Mouse (Mus musculus): ENCODE measurements at regions not wholly inside any gene's neighbourhood (a gene's known extent, or its start where the extent isn't known, plus 50 kb on each side); places are given as distances from the start of the nearest gene placed in this dataset.

DNA sequence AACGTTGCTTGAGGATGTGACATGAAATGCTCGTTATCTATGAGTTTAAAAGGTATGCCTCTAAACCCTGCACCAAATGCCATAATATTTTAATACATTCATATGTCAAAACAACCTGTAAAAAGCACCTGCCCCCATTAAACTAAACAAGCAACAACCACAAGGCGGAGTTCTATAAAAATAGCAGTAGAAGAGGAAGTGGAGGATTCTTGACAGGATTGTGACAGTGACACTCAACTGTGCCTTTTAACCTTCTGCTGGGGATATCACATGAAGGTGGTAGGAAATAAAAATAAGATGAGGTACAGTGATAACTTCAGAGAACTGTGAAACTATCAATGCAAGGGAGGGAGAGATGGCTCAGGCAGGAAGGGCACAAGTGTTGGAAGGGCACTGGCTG is 58.6 kb upstream of the Dbx2 start:
- intact Hi-C loops (cut with DNase I) = no loop called here
- DNase-seq (ENCODE audit: low spot score in 2 of 2) = no peak

DNA sequence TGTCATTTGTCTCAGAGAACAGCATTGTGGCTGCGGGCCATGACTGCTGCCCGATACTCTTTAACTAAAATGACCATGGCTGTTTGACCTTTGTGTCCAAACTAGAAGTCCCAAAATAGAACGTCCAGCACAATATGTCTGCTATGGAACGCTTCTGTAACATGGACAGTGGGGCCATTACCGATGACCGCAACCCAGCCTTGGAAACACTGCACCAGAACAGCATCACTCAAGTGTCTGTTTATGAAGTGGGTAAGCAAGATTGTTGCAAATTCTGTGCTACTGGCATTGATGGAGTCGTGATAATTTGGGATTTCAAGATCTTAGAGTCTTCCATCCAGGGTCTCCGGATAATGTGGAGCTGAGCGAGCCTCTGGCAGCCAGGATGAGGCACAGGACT is 60.2 kb upstream of the Dbx2 start:
- DNase-seq (ENCODE audit: low spot score in 2 of 2) = no peak
- intact Hi-C loops (cut with DNase I) = no loop called here

DNA sequence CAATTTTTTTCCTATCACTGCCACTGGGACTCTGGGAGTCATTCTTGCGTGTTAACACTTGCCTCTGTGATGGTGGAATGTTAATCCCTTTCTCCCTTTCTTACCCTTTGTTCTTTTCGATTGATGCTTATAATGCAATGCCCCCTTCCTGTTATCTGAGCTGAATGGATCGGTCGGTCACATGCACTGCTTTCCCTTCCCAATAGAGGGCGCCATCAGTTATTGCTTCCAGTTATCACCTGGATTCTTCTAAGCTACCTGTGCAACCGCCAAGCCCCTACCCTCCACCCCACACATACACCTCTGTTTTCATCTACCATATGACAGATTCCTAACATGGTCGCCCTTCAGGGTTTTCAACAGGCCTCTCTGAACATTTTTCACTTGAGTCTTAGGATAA is 66.9 kb upstream of the Ano6 start:
- intact Hi-C loops (cut with DNase I) = loop anchor here (10.0 kb wide), 1 partner anchor 561 kb away; the partner anchor contains the start of gene Arid2
- no peak for DNase-seq (ENCODE audit: low spot score in 2 of 2)

DNA sequence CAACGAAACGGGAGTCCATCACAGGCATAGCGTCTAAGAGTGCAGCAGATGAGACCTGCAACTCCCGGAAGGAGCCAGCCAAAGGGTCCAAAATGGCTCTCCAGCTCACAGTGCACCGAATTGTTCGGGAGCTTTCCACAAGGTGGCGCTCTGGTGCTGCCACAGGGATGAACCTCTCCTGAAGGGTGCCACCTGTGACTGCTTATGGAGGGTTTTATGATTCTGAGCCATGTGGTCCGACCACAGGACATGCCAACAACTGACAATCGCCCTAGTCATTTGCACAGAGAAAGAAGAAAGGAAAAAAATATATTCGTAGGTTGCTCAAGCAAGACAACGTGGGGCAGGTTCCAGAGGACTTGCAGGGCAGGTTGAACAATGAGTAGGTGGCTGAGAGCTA is 64.8 kb upstream of the Ano6 start:
- DNase-seq (ENCODE audit: low spot score in 2 of 2) = peak; percentile 74 to 82
- intact Hi-C loops (cut with DNase I) = loop anchor here (10.0 kb wide), 1 partner anchor 559 kb away; the partner anchor contains the start of gene Arid2

DNA sequence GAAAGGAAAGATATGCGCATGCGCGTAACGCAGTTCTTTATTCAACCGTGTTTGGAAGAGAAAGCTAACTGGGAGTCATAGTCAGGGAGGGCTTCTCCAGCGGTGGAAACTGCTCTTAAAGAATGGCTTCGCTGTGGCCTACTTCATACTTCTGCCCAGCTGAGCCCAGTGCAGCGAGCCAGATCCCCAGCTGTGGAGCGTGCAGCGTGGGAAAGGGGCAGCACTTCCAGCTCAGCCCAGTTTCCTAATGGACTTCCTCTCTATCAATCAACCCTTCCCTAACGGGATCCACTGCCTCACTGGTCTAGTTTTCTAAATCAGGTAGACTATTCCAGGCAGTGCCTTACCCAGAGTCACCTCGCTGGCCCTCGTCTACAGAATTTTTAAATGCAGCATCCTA is 64.1 kb upstream of the Ano6 start:
- intact Hi-C loops (cut with DNase I) = loop anchor here (10.0 kb wide), 1 partner anchor 558 kb away; the partner anchor contains the start of gene Arid2
- no peak for DNase-seq (ENCODE audit: low spot score in 2 of 2)

DNA sequence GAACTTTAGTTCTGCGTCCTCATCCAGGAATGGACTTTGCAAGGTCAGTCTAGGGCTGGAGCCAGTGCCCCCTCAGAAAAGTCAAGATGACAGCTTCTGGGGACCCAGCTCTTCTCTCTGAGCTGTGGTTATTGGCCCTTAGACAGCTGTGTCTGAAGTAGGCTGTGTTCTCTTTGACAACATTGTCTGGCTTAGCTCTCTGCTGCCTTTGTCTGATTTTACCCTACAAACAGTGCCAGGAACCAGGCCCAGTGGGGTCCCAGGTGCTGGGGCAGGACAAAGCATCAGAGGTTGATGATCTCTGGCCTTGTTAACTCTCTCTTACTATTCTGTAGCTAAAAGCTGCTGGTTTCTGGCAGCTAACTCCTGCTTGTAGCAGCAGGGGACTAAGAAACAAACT is 54.9 kb upstream of the Ano6 start:
- no peak for DNase-seq (ENCODE audit: low spot score in 2 of 2)

More for the DNA sequence above, 54.9 kb upstream of the Ano6 start:
- intact Hi-C loops (cut with DNase I) = no loop called here

All from left cerebral cortex, postnatal 36 days (tissue).